Mouse (Mus musculus) limb, embryonic 11.5 days (tissue): ENCODE measurements around the gene Rnaseh2a. TPM values are rescaled to one million over a fixed set of nuclear protein-coding genes. Genes with fewer than 3 reads are reported as not detected.

ENCODE experiments used
- ATAC-seq: fragments of 200-750 bp; cut with Nextera tagmentation; 2 replicates; pipeline ENCODE4 v1.8.0; 2017; ENCODE audit warnings: low read depth; ENCODE audit not compliant: insufficient number of reproducible peaks, low FRiP score, low TSS enrichment
- DNase-seq: peaks from one replicate; pipeline ENCODE4 v3.0.0-alpha.2; 2015; ENCODE audit warnings: low spot score
- H3K27ac ChIP-seq: fragments of 300-500 bp; sonication (generic); replicated peaks from 2 replicates; pipeline ENCODE4 v1.5.1; 2014; ENCODE audit warnings: low read depth, mild to moderate bottlenecking, low read length
- H3K27me3 ChIP-seq: fragments of 300-500 bp; sonication (generic); 2 replicates; pipeline ENCODE4 v1.6.1; 2014; ENCODE audit warnings: mild to moderate bottlenecking, low read length, mixed read lengths; ENCODE audit not compliant: control insufficient read depth, insufficient read depth
- H3K36me3 ChIP-seq: fragments of 300-500 bp; sonication (generic); 2 replicates; pipeline ENCODE4 v1.6.1; 2014; ENCODE audit warnings: mild to moderate bottlenecking, low read length, moderate library complexity, mixed read lengths; ENCODE audit not compliant: control insufficient read depth, insufficient read depth
- H3K4me1 ChIP-seq: fragments of 300-500 bp; sonication (generic); 2 replicates; pipeline ENCODE4 v1.6.1; 2014; ENCODE audit warnings: low read length, mixed read lengths; ENCODE audit not compliant: control insufficient read depth, insufficient read depth
- H3K4me2 ChIP-seq: fragments of 300-500 bp; sonication (generic); 2 replicates; pipeline ENCODE4 v1.6.1; 2014; ENCODE audit warnings: low read depth, mild to moderate bottlenecking, moderate library complexity; ENCODE audit not compliant: severe bottlenecking
- H3K4me3 ChIP-seq: fragments of 300-500 bp; sonication (generic); 2 replicates; pipeline ENCODE4 v1.5.1; 2014; ENCODE audit warnings: low read depth, low read length
- H3K9ac ChIP-seq: fragments of 300-500 bp; sonication (generic); 2 replicates; pipeline ENCODE4 v1.6.1; 2014; ENCODE audit warnings: mild to moderate bottlenecking, low read length
- H3K9me3 ChIP-seq: fragments of 300-500 bp; sonication (generic); 2 replicates; pipeline ENCODE4 v1.6.1; 2016; ENCODE audit warnings: low read length; ENCODE audit not compliant: control insufficient read depth
- WGBS: fragments of 180-500 bp; shearing (Covaris S2); extraction: QIAGEN DNeasy Blood & Tissue Kit; methylation state at CpG from one replicate; pipeline ENCODE4 v1.1.7; 2014; 5-methylcytosine and 5-hydroxymethylcytosine counted together
- polyA plus RNA-seq: library from polyadenylated mRNA; unstranded; fragments of >200 nt; fragmentation: Nextera tagmentation; extraction: Ambion mirVana; gene quantifications from 2 replicates; pipeline ENCODE4 v1.2.1, GENCODE M21; 2014

Rnaseh2a gene
- polyA plus RNA-seq, 1 experiment from 2014 or later = 133 TPM

DNA sequence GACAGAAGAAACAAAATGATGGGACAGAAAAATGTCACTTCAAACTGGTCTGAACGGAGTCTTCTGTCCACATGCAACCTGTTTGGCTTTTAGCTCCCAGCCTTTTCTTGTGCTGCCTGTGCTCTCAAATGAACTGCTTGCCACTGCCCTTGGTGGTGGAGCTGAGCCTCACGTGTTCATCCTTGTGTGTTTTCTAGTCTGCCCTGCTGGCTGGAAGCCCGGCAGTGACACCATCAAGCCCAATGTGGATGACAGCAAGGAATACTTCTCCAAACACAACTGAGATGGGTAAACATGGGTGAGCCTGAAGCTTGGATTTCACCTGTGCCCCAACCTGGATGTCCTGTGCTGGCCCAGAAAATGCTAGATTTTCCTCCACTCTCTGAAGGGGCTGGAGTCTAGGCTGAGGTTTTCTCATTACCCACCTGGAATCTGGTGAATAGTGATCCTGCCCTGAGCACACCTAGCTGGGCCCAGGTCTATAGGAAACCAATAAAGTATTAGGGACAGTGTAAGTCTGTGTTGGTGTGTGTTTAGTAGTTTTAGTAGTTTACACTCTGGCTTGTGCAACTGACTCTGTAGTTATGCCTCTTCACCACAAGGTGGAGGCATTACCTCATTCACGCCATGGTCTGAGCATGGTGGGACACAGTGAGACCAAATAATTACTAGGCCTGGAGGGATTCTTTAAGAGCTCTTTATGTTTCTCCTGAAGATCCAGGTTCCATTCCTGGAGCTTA lies 4.4 kb upstream of the Rnaseh2a start:
- ATAC-seq = 0 out of 2 replicates have a peak, but pooled peaks have one; percentile 7

DNA sequence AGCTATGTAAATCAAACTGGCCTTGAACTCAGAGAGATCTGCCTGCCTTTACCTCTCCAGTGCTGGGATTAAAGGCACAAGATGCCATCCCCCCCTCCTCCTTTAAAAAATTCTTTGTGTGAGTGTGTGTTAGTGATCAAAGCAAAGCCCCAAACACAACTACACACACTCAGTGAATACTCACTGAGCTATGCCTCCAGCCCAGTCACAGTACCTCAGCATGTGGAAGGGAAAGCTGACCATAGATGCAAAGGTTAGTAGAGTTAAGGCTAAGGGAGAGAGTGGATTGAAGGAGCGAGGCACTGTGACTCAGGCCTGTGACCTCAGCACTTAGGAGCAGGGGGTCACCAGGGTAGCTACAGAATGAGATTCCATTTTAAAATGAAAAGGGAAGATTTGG lies 3.5 kb upstream of the Rnaseh2a start:
- 81% methylated on average over 1 of the region's 1 CpGs for WGBS
- Histone ChIP-seq H3K9ac (no peak overlapping the region), H3K4me3 (no peak overlapping the region), H3K4me1 (peaks cover 43% of the 10 kb centered on the region), H3K9me3 (no peaks in the 10 kb centered on the region), H3K4me2 (no peak overlapping the region), H3K36me3 (peaks cover 15% of the 10 kb centered on the region; the same call in 1 of the 2 replicates), H3K27ac (no peak overlapping the region), H3K27me3 (peaks cover 12% of the 10 kb centered on the region)
- ATAC-seq = no peak
- no peak for DNase-seq

More for the DNA sequence above, 4.4 kb upstream of the Rnaseh2a start:
- DNase-seq = peak; percentile 65
- H3K4me2 ChIP-seq = no peak overlapping the region
- no peaks in the 10 kb centered on the region for H3K9me3 ChIP-seq
- H3K4me3 ChIP-seq = no peak overlapping the region
- H3K27me3 ChIP-seq = peaks cover 15% of the 10 kb centered on the region
- H3K9ac ChIP-seq = no peak overlapping the region
- H3K27ac ChIP-seq = no peak overlapping the region
- H3K36me3 ChIP-seq = peaks cover 15% of the 10 kb centered on the region; the same call in 1 of the 2 replicates
- peaks cover 40% of the 10 kb centered on the region for H3K4me1 ChIP-seq
- 73% methylated on average over 4 of the region's 4 CpGs for WGBS

DNA sequence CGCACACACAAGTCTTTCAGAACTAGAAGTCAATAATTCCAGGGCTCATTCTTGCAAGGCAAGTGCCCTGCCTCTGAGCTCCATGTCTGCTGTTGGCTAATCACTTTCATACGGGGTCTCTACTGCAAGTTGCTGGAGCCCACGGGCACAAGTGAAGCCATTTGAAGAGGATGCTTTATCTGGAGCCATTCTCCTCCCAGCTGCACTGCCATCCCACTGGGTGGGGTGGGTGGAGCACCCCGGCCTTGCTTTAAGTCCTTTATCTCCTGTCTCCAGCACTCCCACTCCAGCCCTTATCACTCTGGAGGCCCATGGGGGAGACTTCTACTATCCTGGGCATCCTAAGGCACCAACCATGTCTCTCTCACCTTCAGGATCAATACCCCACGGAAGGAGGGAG lies 1.3 kb upstream of the Rnaseh2a start:
- Histone ChIP-seq H3K27me3 (no peaks in the 10 kb centered on the region), H3K4me2 (peak overlapping the region; percentile 80), H3K4me1 (peaks cover 26% of the 10 kb centered on the region), H3K27ac (no peak overlapping the region), H3K9me3 (no peaks in the 10 kb centered on the region), H3K4me3 (peak overlapping the region; percentile 61), H3K36me3 (peaks cover 15% of the 10 kb centered on the region; the same call in 1 of the 2 replicates), H3K9ac (peak overlapping the region; percentile 89; the same call in 1 of the 2 replicates)
- WGBS = 67% methylated on average over 5 of the region's 5 CpGs
- no peak for ATAC-seq
- no peak for DNase-seq

DNA sequence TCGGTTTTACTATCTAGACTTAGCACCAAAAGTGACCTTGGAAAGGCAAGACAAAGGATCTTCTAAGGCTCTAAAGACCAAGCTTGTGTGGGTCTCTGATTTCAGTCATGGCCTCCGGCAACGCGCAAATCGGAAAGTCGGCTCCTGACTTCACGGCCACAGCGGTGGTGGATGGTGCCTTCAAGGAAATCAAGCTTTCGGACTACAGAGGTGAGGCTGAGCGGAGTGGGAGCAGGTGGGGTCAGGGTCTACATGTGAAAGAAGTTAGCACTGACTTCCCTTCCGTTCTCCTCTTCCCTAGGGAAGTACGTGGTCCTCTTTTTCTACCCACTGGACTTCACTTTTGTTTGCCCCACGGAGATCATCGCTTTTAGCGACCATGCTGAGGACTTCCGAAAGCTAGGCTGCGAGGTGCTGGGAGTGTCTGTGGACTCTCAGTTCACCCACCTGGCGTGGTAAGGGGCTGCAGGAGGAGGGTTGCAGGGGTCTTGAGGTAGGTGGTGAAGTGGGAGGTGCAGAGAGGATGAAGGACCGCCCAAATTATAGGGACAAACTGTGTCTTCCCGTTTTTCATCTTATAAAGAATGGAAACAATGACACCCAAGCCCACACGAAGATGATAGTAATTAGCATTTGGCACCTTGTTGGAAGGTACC lies 696 bp upstream of the Rnaseh2a start:
- 11% methylated on average over 21 of the region's 21 CpGs for WGBS
- peak; percentile 55 for DNase-seq
- H3K4me1 ChIP-seq = peaks cover 25% of the 10 kb centered on the region

DNA sequence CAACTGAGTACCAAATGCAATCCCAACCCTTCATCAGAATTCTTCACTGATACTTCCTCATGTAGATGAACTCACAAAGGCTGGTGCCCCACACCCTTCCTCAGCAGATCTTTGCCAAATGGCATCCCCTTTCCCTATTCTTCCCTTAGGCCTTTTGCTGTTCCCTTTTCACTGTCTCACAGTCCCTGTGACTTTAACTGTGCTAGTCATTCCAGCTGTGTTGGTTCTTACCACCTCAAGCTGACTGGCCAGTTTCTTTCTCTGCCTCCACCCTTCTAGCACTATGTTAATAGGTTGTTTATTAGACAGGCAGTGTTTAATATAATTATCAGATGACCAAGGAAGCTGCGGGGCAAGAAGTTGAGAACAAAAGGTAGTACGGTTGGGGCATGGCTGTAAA lies 917 bp downstream of the Rnaseh2a start:
- Histone ChIP-seq H3K36me3 (peaks cover 15% of the 10 kb centered on the region; the same call in 1 of the 2 replicates), H3K4me3 (peak overlapping the region; percentile 61), H3K27ac (peak overlapping the region; percentile 78), H3K27me3 (no peaks in the 10 kb centered on the region), H3K4me2 (peak overlapping the region; percentile 80), H3K9ac (peak overlapping the region; percentile 89), H3K9me3 (no peaks in the 10 kb centered on the region), H3K4me1 (peaks cover 27% of the 10 kb centered on the region)
- no peak for DNase-seq
- WGBS = 14% methylated on average over 2 of the region's 2 CpGs
- ATAC-seq = no peak

More for the DNA sequence above, 696 bp upstream of the Rnaseh2a start:
- Histone ChIP-seq H3K27me3 (no peaks in the 10 kb centered on the region), H3K27ac (peak overlapping the region; percentile 78), H3K4me2 (peak overlapping the region; percentile 80), H3K9me3 (no peaks in the 10 kb centered on the region), H3K4me3 (peak overlapping the region; percentile 61), H3K36me3 (peaks cover 15% of the 10 kb centered on the region; the same call in 1 of the 2 replicates), H3K9ac (peak overlapping the region; percentile 89)
- no peak for ATAC-seq

DNA sequence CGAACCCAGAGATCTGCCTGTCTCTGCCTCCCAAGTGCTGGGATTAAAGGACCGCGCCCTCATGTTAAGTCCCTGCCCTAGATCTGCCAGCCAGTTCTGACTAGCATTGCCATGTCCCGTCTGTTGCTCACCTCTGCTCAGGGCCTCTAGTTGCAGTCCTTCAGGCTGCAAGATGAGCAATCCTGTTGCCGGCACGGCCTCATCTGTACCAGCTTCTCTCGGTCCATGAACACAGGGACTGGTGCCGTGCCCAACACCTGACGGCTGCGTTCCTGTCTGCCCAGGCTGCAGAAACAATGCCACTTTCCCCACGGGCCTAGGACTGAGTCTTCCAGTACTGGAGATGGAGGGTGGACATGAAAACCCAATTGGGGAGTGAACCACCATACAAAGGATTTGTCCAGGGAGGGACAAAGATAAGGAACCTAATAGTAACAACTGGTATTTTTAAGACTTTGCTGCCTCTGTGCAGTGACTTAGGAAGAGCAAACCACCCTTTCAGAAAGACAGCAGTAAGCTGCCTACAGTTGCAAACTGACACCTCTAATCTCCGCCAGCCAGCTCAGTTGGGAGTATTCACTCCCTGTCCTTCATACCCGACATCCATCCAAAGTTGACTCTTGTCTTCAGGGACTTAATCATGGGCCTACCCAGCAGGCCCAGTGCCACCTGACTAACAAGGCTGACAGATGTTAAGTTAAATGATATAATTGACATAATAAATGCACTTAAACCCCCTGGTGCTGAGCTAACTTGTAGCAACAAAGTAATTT lies 1.8 kb downstream of the Rnaseh2a start:
- Histone ChIP-seq H3K36me3 (peaks cover 11% of the 10 kb centered on the region; the same call in 1 of the 2 replicates), H3K4me3 (no peak overlapping the region), H3K27me3 (no peaks in the 10 kb centered on the region), H3K4me2 (no peak overlapping the region), H3K9me3 (no peaks in the 10 kb centered on the region), H3K27ac (no peak overlapping the region), H3K9ac (peak overlapping the region; percentile 27; the same call in 1 of the 2 replicates), H3K4me1 (peaks cover 27% of the 10 kb centered on the region)
- ATAC-seq (no peak), DNase-seq (no peak)
- WGBS = 88% methylated on average over 13 of the region's 13 CpGs

DNA sequence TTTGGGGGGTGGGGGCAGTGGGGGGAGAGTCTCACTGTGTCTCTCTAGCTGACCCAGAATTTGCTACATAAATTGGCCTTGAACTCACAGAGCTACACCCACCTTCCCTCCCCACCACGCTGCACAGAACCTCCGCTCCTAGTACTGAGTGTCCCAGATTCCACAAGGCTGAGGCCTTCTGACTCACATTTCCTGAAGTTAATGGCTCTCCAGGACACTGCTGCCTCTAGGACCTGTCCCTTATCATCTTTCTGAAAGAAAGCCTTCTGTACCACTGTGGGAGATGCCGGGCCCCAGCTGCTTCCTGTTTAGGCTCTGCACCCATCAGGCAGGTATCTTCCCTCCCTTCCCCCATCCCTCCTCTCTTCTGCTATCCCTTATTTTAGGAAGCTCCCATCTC lies 3.0 kb downstream of the Rnaseh2a start:
- no peak overlapping the region for H3K4me3 ChIP-seq
- H3K36me3 ChIP-seq = peaks cover 3% of the 10 kb centered on the region; the same call in 1 of the 2 replicates
- H3K27ac ChIP-seq = no peak overlapping the region
- no peaks in the 10 kb centered on the region for H3K9me3 ChIP-seq
- no peak overlapping the region for H3K9ac ChIP-seq
- peaks cover 27% of the 10 kb centered on the region for H3K4me1 ChIP-seq
- no peak for ATAC-seq
- H3K4me2 ChIP-seq = no peak overlapping the region
- WGBS = 52% methylated on average over 3 of the region's 3 CpGs
- H3K27me3 ChIP-seq = no peaks in the 10 kb centered on the region
- DNase-seq = no peak

DNA sequence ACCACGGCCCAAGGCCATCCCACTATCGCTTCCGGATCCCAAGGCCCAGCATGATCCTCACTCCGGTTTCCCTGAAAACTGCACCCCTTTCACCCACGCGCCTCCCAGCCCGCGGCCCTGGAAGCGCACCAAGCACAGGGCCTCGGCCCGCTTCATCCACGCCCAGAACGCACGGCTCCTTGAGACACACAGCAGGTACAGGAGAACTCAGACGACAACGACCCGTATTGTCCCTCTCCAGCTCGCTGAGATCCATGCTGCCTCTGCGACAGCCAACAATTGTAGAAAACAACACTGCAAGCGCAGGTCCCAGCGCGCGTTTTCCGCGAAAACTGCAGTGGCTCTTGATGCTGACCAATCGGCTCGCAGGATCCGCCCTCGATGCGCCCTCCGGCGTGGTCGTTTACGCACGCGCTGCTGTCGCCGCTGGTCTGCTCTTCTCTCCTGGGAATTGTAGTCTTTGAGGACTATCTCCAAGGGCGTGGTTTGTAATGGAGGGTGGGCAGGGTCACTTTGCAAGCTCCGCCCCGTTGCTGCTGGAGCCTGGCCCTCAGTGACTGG lies 3.8 kb downstream of the Rnaseh2a start:
- Histone ChIP-seq H3K27ac (peak overlapping the region; percentile 43; the same call in 1 of the 2 replicates), H3K4me3 (peak overlapping the region; percentile 59), H3K4me1 (peaks cover 23% of the 10 kb centered on the region), H3K36me3 (no peaks in the 10 kb centered on the region; the same call in 1 of the 2 replicates), H3K27me3 (no peaks in the 10 kb centered on the region), H3K9me3 (no peaks in the 10 kb centered on the region), H3K9ac (peak overlapping the region; percentile 64), H3K4me2 (peak overlapping the region; percentile 89)
- peak; percentile 78 for ATAC-seq
- WGBS = under 1% methylated on average over 41 of the region's 41 CpGs
- DNase-seq = peak; percentile 95
